Mouse (Mus musculus) kidney, postnatal 4 days (tissue): Measurements from ENCODE around the gene Fbxl21.
A peak's percentile ranks its signal among the peaks of the same experiment; 100 is the strongest.

Source experiments
- DNase-seq, 2 experiments: peaks; one replicate each; pipeline ENCODE4 v3.0.0; 2021; ENCODE audit warnings: mixed read lengths in 2 of 2

Fbxl21 gene

GRCm38 (mm10) chr13:56582720-56583119, 60.4 kb downstream of the Fbxl21 start:
- DNase-seq: peak in 1 of 2 experiments; percentile 25

GRCm38 (mm10) chr13:56586046-56586445, 63.8 kb downstream of the Fbxl21 start:
- no peak for DNase-seq
